Mouse (Mus musculus) testis, adult 2 months (tissue): Measurements from ENCODE around the gene Fer1l4.

Source experiments
- CTCF ChIP-seq: fragments of 200-500 bp; IDR thresholded peaks from 2 replicates; pipeline ENCODE4 v1.5.1; 2012; ENCODE audit warnings: low read depth, mild to moderate bottlenecking, inconsistent platforms, low read length, moderate library complexity; ENCODE audit not compliant: control insufficient read depth, insufficient read depth, insufficient replicate concordance
- POLR2A ChIP-seq: fragments of 200-500 bp; IDR thresholded peaks from 2 replicates; pipeline ENCODE4 v1.6.1; 2012; ENCODE audit warnings: low read depth, mild to moderate bottlenecking, inconsistent platforms, low read length, moderate library complexity; ENCODE audit not compliant: control insufficient read depth

GRCm38 (mm10) chr2:156087391-156088110 is 34.8 kb upstream of the Fer1l4 start:
- TF ChIP-seq CTCF (no peak), POLR2A (no peak)
